Mouse (Mus musculus) C2C12 (cell line): ENCODE results near the gene Slco2a1.

Source experiments
- CTCF ChIP-seq: IDR thresholded peaks from one replicate; pipeline ENCODE4 v1.5.1; 2011; ENCODE audit not compliant: control insufficient read depth, insufficient read depth, insufficient read length
- MAX ChIP-seq: IDR thresholded peaks from one replicate; pipeline ENCODE4 v1.6.1; 2011; ENCODE audit warnings: mild to moderate bottlenecking, control low read depth

DNA sequence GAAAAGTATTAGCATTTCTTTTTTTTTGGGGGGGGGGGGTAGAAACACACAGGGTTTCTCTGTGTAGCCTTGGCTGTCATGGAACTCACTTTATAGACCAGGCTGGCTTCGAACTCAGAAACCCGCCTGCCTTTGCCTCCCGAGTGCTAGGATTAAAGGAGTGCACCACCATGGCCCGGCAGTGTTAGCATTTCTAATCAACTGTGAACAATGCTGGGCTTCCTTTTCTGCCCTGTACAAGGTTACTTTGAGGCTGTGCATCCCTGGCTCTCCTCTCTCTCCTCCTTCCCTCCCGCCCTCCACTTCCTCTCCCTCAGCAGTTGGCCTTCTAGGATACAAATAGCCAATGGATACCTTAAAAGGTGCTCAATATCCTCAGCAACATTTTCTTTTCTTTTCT lies 39.8 kb upstream of the Slco2a1 start:
- no peak for TF ChIP-seq CTCF
- TF ChIP-seq MAX = no peak
